Mouse (Mus musculus) forebrain, embryonic 14.5 days (tissue): ENCODE measurements around the gene Sptbn1. TPM values are rescaled to one million over a fixed set of nuclear protein-coding genes. Genes with fewer than 3 reads are reported as not detected.

Source experiments
- ATAC-seq: fragments of 200-750 bp; cut with Nextera tagmentation; 2 replicates; pipeline ENCODE4 v1.8.0; 2017; ENCODE audit warnings: mild to moderate bottlenecking, moderate library complexity
- DNase-seq: peaks from one replicate; pipeline ENCODE4 v3.0.0-alpha.2; 2015; ENCODE audit warnings: low spot score
- H3K27ac ChIP-seq: fragments of 300-500 bp; sonication (generic); 2 replicates; pipeline ENCODE4 v1.5.1; 2014; ENCODE audit warnings: low read depth, mild to moderate bottlenecking, control low read depth, low read length, moderate library complexity
- H3K27me3 ChIP-seq: fragments of 300-500 bp; sonication (generic); replicated peaks from 2 replicates; pipeline ENCODE4 v1.6.1; 2014; ENCODE audit warnings: low read length, control low read depth, mixed read lengths; ENCODE audit not compliant: control insufficient read depth, insufficient read depth
- H3K36me3 ChIP-seq: fragments of 300-500 bp; sonication (generic); 2 replicates; pipeline ENCODE4 v1.6.1; 2014; ENCODE audit warnings: low read length, control low read depth; ENCODE audit not compliant: control insufficient read depth, insufficient read depth
- H3K4me1 ChIP-seq: fragments of 300-500 bp; sonication (generic); 2 replicates; pipeline ENCODE4 v1.6.1; 2014; ENCODE audit warnings: antibody characterized with exemption, low read length, control low read depth; ENCODE audit not compliant: control insufficient read depth, insufficient read depth
- H3K4me2 ChIP-seq: fragments of 300-500 bp; sonication (generic); 2 replicates; pipeline ENCODE4 v1.6.1; 2014; ENCODE audit warnings: mild to moderate bottlenecking, control low read depth, low read length
- H3K4me3 ChIP-seq: fragments of 300-500 bp; sonication (generic); 2 replicates; pipeline ENCODE4 v1.5.1; 2014; ENCODE audit warnings: low read depth, low read length, control low read depth
- H3K9ac ChIP-seq: fragments of 300-500 bp; sonication (generic); 2 replicates; pipeline ENCODE4 v1.6.1; 2014; ENCODE audit warnings: mild to moderate bottlenecking, low read length, control low read depth, moderate library complexity
- H3K9me3 ChIP-seq: fragments of 300-500 bp; sonication (generic); replicated peaks from 2 replicates; pipeline ENCODE4 v1.6.1; 2016; ENCODE audit warnings: low read length, control low read depth, mixed read lengths; ENCODE audit not compliant: control insufficient read depth
- WGBS: fragments of 180-500 bp; shearing (Covaris S2); extraction: QIAGEN DNeasy Blood & Tissue Kit; methylation state at CpG from one replicate; pipeline ENCODE4 v1.1.7; 2014; 5-methylcytosine and 5-hydroxymethylcytosine counted together
- polyA plus RNA-seq: library from polyadenylated mRNA; unstranded; fragments of >200 nt; fragmentation: Nextera tagmentation; extraction: Ambion mirVana; gene quantifications from 2 replicates; pipeline ENCODE4 v1.2.1, GENCODE M21; 2014

Gene Sptbn1
- polyA plus RNA-seq, 1 experiment from 2014 or later = 101 TPM

DNA sequence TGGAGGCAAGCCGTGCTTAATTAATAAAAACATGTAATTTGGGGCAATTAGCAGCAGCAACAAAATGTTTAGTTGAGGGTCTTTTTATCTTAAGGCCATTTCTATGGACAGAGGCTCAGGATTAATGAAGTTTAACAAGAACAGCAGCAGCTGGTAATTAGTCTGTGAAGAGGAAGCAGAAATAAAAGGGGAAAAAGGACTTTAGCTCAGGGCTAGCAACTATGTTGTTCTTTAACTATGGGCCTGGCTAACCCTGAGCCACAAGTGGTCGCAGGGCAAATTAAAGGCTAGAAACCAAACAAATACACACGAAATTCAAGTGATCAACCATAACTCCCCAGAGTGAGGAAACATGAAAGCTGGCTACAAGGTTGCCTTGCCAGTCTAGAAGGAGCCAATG is 91.9 kb downstream of the Sptbn1 start:
- peak; percentile 30 for DNase-seq
- H3K9ac ChIP-seq = no peak overlapping the region
- H3K36me3 ChIP-seq = no peaks in the 10 kb centered on the region
- H3K27ac ChIP-seq = no peak overlapping the region
- peaks cover 7% of the 10 kb centered on the region; the same call in 1 of the 2 replicates for H3K4me1 ChIP-seq
- H3K27me3 ChIP-seq = no peaks in the 10 kb centered on the region
- H3K9me3 ChIP-seq = no peaks in the 10 kb centered on the region
- H3K4me2 ChIP-seq = no peak overlapping the region
- 11% methylated on average over 3 of the region's 3 CpGs for WGBS
- no peak; the same call in none of the 2 replicates for ATAC-seq
- H3K4me3 ChIP-seq = no peak overlapping the region

GRCm38 (mm10) chr11:30175623-30176022 is 92.4 kb downstream of the Sptbn1 start:
- DNase-seq = no peak
- Histone ChIP-seq H3K36me3 (no peaks in the 10 kb centered on the region), H3K27me3 (no peaks in the 10 kb centered on the region), H3K4me1 (peaks cover 7% of the 10 kb centered on the region; the same call in 1 of the 2 replicates), H3K9me3 (no peaks in the 10 kb centered on the region), H3K9ac (no peak overlapping the region), H3K4me2 (no peak overlapping the region), H3K27ac (no peak overlapping the region), H3K4me3 (no peak overlapping the region)
- WGBS = 63% methylated on average over 1 of the region's 1 CpGs
- no peak for ATAC-seq

- no peak overlapping the region for H3K4me2 ChIP-seq
- DNase-seq (no peak), ATAC-seq (no peak)
- WGBS = 94% methylated on average over 4 of the region's 4 CpGs
- H3K4me3 ChIP-seq = no peak overlapping the region
- H3K9me3 ChIP-seq = no peaks in the 10 kb centered on the region
- no peak overlapping the region for H3K27ac ChIP-seq
- H3K9ac ChIP-seq = no peak overlapping the region
- no peaks in the 10 kb centered on the region for H3K36me3 ChIP-seq
- H3K27me3 ChIP-seq = no peaks in the 10 kb centered on the region
- peaks cover 5% of the 10 kb centered on the region; the same call in 1 of the 2 replicates for H3K4me1 ChIP-seq
Observed at GRCm38 (mm10) chr11:30171586-30172178, 96.3 kb downstream of the Sptbn1 start.

DNA sequence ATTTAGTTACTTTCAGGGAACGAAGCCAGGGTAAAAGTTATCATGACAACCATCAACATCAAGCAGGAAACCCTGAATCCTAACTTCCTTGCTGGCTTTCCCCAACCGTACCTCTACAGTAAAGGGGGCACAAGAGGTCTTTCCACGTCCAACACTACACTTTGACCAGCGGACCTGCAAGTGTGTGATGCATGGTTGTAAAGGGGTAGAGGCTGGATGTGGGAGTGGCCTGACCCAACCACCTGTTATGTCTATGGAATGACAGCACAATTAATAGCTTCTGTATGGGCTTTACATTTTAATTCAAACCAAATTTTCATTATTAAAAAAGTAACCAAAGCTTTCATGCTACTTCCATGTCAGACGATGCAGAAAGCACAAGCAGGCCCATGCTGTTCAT is 96.8 kb downstream of the Sptbn1 start:
- 92% methylated on average over 5 of the region's 5 CpGs for WGBS

GRCm38 (mm10) chr11:30166551-30166922 is 101.4 kb downstream of the Sptbn1 start:
- ATAC-seq (no peak), DNase-seq (no peak)
- no peaks in the 10 kb centered on the region for H3K27me3 ChIP-seq
- WGBS = 86% methylated on average over 4 of the region's 4 CpGs
- H3K4me3 ChIP-seq = no peak overlapping the region
- no peaks in the 10 kb centered on the region for H3K4me1 ChIP-seq
- H3K36me3 ChIP-seq = no peaks in the 10 kb centered on the region
- no peak overlapping the region for H3K9ac ChIP-seq
- H3K9me3 ChIP-seq = no peaks in the 10 kb centered on the region
- H3K4me2 ChIP-seq = no peak overlapping the region
- H3K27ac ChIP-seq = no peak overlapping the region

More for the DNA sequence above, 96.8 kb downstream of the Sptbn1 start:
- H3K4me2 ChIP-seq = no peak overlapping the region
- no peak overlapping the region for H3K4me3 ChIP-seq
- no peaks in the 10 kb centered on the region for H3K27me3 ChIP-seq
- ATAC-seq (no peak), DNase-seq (no peak)
- no peaks in the 10 kb centered on the region for H3K36me3 ChIP-seq
- H3K9ac ChIP-seq = no peak overlapping the region
- H3K9me3 ChIP-seq = no peaks in the 10 kb centered on the region
- peaks cover under 1% of the 10 kb centered on the region; the same call in 1 of the 2 replicates for H3K4me1 ChIP-seq
- H3K27ac ChIP-seq = no peak overlapping the region

DNA sequence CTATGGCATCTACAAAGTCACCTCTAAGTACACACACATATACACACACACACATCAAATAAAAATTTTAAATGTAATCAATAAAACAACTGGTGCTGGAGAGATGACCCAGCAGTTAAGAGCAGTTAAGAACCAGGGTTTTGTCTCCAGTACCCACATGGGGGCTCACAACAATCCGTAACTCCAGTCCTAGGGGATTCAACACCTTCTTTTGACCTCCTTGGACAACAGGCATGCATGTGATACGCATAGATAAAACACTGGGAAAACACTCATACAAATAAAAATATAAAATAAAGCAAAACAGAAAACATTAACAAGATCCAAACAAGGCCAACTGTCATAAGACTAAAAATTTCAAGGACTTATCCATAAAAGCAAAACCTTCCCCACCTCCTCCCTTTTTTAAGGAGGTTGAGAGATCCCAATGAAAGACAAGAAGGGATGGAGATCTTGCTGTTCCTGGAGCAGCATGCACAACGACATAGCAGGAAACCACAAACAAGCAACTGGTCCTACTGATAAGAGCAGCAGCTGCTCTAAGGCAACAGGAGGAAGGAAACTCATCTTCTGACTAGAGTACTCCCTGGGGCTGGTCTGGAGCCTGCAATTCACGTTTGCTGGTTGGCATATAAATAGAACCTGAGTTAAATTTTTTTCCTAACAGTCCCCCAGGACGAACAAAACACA is 102.0 kb downstream of the Sptbn1 start:
- ATAC-seq (no peak), DNase-seq (no peak)
- Histone ChIP-seq H3K27me3 (no peaks in the 10 kb centered on the region), H3K4me3 (no peak overlapping the region), H3K9ac (no peak overlapping the region), H3K27ac (no peak overlapping the region), H3K9me3 (no peaks in the 10 kb centered on the region), H3K4me2 (no peak overlapping the region), H3K36me3 (no peaks in the 10 kb centered on the region), H3K4me1 (no peaks in the 10 kb centered on the region)
- 75% methylated on average over 5 of the region's 5 CpGs for WGBS

GRCm38 (mm10) chr11:30164515-30165214 is 103.3 kb downstream of the Sptbn1 start:
- Histone ChIP-seq H3K4me1 (no peaks in the 10 kb centered on the region), H3K36me3 (0 out of 2 replicates have a peak, but pooled peaks cover under 1% of the 10 kb centered on the region), H3K9me3 (no peaks in the 10 kb centered on the region), H3K27ac (no peak overlapping the region), H3K27me3 (no peaks in the 10 kb centered on the region), H3K4me2 (no peak overlapping the region), H3K9ac (no peak overlapping the region), H3K4me3 (no peak overlapping the region)
- ATAC-seq (no peak), DNase-seq (no peak)
- WGBS = 76% methylated on average over 5 of the region's 5 CpGs

DNA sequence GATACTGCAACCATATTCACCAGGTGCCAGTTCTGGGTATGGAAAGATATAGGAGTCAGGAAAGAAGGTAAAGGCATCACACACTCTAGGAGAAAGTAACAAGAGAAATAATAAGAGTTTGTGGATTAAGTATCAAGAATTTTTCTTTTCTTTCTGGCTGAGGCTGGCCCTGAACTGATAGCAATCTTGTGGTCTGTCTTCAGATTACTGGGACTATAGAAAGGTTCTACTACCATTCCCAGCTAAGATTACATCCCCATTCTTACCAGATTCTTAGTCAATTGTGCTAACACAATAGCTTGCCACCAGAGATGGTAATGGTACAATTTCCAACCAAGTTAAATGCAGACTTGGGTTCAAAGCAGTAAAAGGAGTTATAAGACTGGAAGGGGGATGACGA is 104.1 kb downstream of the Sptbn1 start:
- H3K27me3 ChIP-seq = no peaks in the 10 kb centered on the region
- H3K9me3 ChIP-seq = no peaks in the 10 kb centered on the region
- H3K9ac ChIP-seq = no peak overlapping the region
- DNase-seq (no peak), ATAC-seq (no peak)
- 0 out of 2 replicates have a peak, but pooled peaks cover 6% of the 10 kb centered on the region for H3K36me3 ChIP-seq
- WGBS = 75% methylated on average over 1 of the region's 1 CpGs
- no peak overlapping the region for H3K27ac ChIP-seq
- H3K4me2 ChIP-seq = no peak overlapping the region
- no peak overlapping the region for H3K4me3 ChIP-seq
- no peaks in the 10 kb centered on the region for H3K4me1 ChIP-seq

DNA sequence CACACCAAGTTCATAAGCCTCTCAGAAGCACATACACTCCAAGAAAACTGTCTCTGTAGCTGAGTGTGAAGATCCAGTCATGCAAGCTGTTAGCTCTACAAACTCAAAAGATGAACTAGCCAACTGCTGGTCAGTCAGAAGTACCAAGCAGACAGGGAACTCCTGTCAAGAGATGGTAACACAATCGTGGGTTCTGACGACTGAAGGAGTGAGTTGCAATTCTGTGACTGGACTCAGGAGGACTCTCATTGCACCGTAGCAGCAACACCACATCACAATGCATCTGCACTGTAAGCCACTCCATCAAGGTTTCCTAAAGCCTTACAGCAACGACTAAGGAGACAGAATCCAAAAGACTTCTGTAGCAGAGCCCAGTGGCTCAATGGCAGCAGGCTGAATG is 104.9 kb downstream of the Sptbn1 start:
- Histone ChIP-seq H3K4me1 (no peaks in the 10 kb centered on the region), H3K27me3 (no peaks in the 10 kb centered on the region), H3K9ac (no peak overlapping the region), H3K9me3 (no peaks in the 10 kb centered on the region), H3K36me3 (0 out of 2 replicates have a peak, but pooled peaks cover 6% of the 10 kb centered on the region), H3K4me2 (no peak overlapping the region), H3K27ac (no peak overlapping the region), H3K4me3 (no peak overlapping the region)
- no peak for ATAC-seq
- WGBS = 75% methylated on average over 4 of the region's 4 CpGs
- DNase-seq = no peak
